In genomic region chr3:99665363-99665762, GRCm38 (mm10) we compare ENCODE assay signal across 15 mouse cellular contexts.
"Had no signal": no experiment of that assay in that cellular context is flagged by ENCODE, and none has a peak within 500 bp of the region (broad histone marks: within the 10 kb centered on the region; RNA-seq: fewer than 3 reads in every experiment).

No protein-coding gene starts in this region.

- H3K27ac ChIP-seq: lung, embryonic 15.5 days; macrophage; midbrain, embryonic 13.5 days; midbrain, embryonic 15.5 days; neural tube, embryonic 12.5 days had no signal

- H3K36me3 ChIP-seq: lung, embryonic 15.5 days; midbrain, embryonic 13.5 days; midbrain, embryonic 15.5 days; neural tube, embryonic 12.5 days had no signal

- ATAC-seq: liver, postnatal 0 days; lung, postnatal 0 days; midbrain, embryonic 13.5 days; midbrain, embryonic 15.5 days had no signal

- H3K9me3 ChIP-seq: lung, embryonic 15.5 days; midbrain, embryonic 13.5 days; midbrain, embryonic 15.5 days; neural tube, embryonic 12.5 days had no signal

- H3K9ac ChIP-seq: liver, postnatal 0 days; lung, embryonic 15.5 days; midbrain, embryonic 13.5 days; midbrain, embryonic 15.5 days; neural tube, embryonic 12.5 days had no signal

- H3K4me2 ChIP-seq: lung, embryonic 15.5 days; midbrain, embryonic 11.5 days; midbrain, embryonic 13.5 days; midbrain, embryonic 15.5 days; neural tube, embryonic 12.5 days had no signal

- H3K27me3 ChIP-seq: lung, embryonic 15.5 days; megakaryocyte, embryonic 14.5 days; midbrain, embryonic 13.5 days; midbrain, embryonic 15.5 days; neural tube, embryonic 12.5 days had no signal

- DNase-seq: liver, postnatal 0 days; lung, adult 2 months; lung, postnatal 14 days; lung, postnatal 36 days; right cerebral cortex, postnatal 14 days; thymus, postnatal 14 days; thymus, postnatal 36 days had no signal

- H3K4me1 ChIP-seq: lung, embryonic 15.5 days; megakaryocyte, embryonic 14.5 days; midbrain, embryonic 15.5 days had no signal

- H3K4me3 ChIP-seq: lung, embryonic 15.5 days; megakaryocyte, embryonic 14.5 days; midbrain, embryonic 13.5 days; midbrain, embryonic 15.5 days; neural tube, embryonic 12.5 days had no signal
